Mouse (Mus musculus): Measurements from ENCODE around the gene Rassf4. TPM values are rescaled to one million over a fixed set of nuclear protein-coding genes. Genes with fewer than 3 reads are reported as not detected.

The Rassf4 gene
- total RNA-seq, 2 experiments from 2014 or later = 7.7 TPM

DNA sequence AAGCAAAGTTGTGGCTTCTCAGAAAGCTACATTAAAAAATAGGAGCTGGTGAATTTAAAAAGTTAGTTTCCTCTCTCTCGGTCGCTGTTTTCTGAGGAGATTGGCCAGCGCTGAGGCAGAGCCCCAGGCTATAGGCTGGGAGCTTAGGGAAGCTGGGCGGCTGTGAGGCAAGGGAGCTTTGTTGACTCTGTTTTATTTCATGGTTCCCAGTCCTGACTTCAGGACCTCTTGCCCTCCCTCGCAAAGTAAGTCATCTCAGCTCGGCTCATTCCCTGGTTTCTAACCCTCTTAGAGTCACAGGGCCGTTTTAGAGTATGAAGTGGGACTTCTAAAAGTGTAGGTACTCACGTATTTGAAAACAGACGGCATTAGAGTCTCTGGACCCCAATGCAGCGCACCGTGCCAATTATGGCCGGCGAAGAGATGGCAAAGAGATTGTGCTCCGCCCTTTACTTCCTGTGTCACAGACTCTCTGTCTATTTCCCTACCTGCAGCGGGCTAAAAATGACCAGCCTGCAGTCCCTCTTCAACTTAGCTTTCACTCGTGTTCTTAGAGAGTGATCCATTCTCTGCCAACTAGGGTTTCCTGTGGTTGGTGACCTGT is 633 bp upstream of the Rassf4 start:
- intact Hi-C loops (cut with DNase I) = no loop called here
- DNase-seq = no peak

DNA sequence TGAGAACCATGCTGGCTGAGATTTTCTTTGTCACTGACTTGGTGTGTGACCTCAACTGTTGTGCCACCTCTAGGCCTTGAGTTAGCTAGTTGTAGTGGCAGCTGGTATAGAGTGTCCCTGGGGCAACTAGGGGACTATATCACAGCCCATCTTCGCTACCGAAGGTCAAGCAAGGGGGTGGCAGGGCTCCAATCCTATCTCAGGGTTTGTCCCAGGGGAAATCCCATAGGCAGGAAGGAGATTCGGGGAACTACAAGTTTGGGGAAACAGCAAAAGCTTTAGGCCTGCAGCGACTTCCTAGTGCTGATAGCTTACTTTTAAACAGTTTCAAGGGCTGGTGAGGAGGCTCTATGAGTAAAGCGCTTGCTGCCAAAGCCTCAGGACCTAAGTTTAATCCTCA is 1.4 kb downstream of the Rassf4 start:
- no peak for DNase-seq
- intact Hi-C loops (cut with DNase I) = no loop called here

DNA sequence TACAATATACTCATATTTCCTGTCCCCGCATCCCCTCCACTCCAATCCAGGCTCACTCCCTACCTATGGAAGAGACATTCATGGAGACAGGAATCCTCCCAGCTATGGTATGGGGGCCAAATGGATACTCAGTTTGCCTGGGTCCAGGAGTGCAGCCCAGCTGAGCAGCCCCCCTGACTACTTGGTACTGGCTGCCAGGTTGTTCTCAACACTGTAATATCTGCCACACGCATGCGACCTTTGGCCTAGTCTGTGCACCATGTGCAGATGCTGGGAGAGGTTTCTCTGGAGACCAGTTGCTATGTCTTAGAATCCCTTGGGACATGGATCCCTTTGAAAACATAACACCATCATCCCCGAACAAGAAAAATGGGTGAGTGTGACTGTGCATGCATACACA is 2.0 kb downstream of the Rassf4 start:
- no peak for DNase-seq
- intact Hi-C loops (cut with DNase I) = no loop called here

DNA sequence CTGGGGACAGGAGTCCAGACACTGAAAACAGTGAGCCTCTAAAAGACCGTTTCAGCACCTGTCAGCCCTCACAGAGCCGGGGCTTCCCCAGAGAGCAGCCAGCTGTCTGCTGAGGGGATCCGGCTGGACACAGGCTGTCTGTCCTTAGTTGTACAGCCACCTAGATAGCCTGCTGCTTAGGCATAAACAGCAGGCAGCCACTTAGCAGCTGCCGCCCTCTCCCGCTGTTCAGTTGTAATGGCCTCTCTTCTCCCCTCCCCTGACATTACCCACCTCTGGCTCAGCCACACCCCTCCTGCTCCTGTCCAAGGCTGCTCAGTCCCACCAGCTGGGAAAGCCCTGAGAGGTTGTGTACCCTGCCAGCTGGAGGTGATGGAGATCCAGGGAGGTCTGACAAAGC is 2.7 kb downstream of the Rassf4 start:
- peak; percentile 37 to 59 for DNase-seq
- intact Hi-C loops (cut with DNase I) = no loop called here

DNA sequence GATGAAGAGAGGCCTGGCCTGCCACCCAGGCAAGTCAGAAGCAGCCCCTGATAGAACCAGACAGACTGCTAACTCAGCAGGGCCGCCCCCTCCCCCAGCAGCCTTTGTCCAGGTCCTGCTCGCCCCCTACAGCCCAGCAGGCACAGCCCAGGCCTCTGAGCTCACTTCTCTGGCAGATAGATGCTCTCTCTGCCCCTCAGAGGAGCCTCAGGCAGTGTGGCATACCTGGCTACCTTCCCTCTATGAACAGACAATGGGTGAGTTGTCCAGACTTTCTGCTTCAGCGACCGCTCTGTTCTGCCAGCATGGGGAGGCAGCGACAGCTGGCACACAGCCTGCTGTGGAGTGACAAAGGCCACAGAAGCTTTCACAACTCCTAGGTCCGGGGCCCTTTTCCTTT is 3.6 kb downstream of the Rassf4 start:
- peak in 1 of 2 experiments; percentile 35 for DNase-seq
- intact Hi-C loops (cut with DNase I) = no loop called here

DNA sequence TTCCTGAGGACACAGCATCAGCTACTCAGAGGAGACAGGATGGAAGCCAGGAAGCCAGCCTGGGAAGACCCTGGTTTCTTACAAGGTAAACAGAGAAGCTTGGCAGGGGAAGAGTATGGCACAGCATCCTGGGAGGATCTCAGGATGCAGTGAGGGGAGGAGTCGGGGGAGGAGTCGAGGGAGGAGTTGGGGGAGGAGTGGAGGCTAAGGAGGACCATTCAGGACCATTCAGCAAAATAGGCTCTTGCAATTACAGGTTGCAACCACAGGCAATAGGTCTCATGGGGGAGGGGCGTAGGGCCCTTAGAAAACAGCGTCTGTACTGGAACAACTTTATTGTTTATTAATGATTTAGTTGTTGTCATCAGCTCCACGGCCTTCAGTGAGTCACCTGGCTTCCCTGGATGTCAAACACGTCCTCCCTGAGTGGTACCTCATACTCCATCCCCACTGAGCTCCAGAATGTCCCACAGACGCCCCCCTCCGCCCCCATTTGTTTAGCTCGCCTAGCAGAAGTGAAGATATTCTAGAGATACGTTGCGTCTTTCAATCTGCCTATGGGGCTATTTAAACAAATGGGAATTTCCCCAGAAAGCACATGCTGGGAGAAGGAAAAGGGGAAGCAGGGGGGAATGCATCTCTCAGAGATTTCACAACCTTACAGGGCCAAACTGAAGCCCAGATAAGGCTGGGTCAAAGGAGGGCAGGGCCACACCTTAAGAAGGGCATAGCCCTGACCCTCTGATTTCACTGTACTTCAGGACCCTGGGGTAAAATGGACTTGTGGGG is 4.9 kb downstream of the Rassf4 start:
- DNase-seq = no peak
- intact Hi-C loops (cut with DNase I) = loop anchor here (5.0 kb wide), 1 partner anchor 93 kb away; no protein-coding TSS in a partner anchor

DNA sequence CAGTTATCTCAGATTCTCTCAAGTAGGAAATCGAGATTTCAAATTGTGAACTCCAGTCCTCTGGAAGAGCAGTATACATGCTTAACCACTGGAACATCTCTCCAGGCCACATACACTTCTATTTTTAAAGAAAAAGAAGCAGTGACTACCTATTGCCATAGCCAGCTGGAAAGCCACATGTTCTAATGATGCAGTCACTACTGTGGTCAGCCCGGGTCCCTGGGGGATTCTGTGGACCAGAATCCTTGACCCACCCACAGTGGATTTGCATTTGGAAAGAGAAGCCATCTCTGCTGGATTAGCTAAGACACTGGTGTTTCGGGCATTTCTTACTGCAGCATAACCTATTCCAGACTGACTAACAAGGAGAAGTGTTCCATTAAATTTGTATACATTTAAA is 6.4 kb downstream of the Rassf4 start:
- intact Hi-C loops (cut with DNase I) = loop anchor here (5.0 kb wide), 1 partner anchor 95 kb away; no protein-coding TSS in a partner anchor
- DNase-seq = no peak

DNA sequence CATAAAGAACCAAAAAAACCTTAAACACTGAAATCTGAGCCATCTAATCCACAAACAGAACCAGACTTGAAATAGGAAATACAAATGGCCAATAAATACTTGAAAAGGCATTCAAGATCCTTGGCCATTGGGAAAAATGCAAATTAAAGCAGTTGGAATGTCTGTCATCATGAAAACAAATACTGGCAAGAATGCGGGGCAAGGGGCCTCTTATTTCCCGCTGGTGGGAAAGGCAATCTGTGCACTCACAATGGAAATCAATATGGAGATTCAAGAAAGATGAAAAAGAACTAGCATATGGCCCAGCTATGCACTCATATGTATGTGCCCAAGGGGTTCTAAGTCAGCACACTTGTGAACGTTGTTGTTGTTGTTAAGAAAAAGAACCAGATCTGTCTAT is 6.9 kb downstream of the Rassf4 start:
- DNase-seq = no peak
- intact Hi-C loops (cut with DNase I) = loop anchor here (5.0 kb wide), 1 partner anchor 95 kb away; no protein-coding TSS in a partner anchor

DNA sequence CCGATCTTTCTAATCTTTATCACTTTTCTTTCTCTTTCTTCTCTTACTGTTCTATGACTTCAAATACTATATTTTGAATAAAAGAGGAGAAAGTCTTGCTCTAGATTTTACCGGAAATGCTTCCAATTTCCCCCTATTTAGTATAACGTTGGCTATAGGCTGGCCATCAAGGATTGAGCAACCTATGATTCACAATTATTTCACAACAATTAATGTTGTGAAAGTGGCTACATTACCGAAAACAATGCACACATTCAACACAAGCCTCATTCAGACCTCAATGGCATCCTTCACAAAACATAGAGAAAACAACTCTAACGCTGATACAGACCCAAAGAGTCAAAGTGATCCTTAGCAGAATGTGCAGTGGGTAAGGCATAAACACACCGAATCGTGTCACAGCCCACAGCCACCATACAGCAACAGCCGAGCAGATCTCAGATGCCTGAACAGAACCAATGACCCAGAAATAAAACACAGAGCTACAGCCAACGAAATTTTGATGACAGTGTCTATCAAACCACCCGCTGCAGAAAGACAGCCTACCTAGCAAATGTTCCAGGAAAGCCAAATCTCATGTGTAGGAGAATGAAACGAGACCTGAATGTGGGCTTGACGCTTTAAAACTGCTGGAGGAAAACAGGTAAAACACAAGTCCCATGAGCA is 7.5 kb downstream of the Rassf4 start:
- DNase-seq = no peak
- intact Hi-C loops (cut with DNase I) = loop anchor here (5.0 kb wide), 1 partner anchor 96 kb away; no protein-coding TSS in a partner anchor

DNA sequence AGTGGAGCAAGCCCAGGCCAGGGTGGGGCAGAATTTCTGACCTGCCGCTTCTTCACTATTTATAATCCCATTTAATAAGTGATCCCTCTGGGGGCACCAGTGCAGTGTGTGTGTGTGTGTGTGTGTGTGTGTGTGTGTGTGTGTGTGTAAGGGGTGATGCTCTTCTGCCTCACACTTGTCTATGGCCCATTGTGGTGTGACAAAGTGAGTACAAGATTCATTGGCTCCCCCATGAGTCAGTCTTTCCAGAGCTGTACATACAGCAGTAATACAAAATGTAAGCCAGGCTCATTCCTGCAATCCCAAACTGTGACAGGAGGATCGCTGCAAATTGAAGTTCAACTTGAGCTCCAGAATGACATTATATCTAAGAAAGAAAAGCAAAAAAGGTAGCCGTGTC is 8.9 kb downstream of the Rassf4 start:
- no peak for DNase-seq
- intact Hi-C loops (cut with DNase I) = loop anchor here (5.0 kb wide), 1 partner anchor 97 kb away; no protein-coding TSS in a partner anchor

DNA sequence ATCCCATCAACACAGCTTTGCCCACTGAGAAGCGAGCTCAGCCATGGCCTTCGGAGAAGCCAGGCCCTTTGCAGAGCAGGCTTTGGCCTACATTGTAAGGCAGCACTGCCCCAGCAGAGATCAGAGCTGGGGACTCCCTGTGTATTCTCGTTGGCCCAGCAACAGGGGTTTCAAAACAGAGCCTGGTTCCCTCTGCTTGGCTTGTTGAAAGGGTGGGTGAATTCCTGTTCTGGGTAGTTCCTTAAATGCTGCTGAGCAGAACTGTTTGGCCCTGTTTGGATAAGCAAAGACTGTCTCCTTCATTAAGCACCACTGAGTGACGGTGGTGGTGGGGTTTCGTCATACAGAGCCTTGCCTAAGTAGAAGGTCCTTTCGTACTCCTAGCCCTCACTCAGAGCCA is 9.7 kb downstream of the Rassf4 start:
- intact Hi-C loops (cut with DNase I) = no loop called here
- DNase-seq = no peak

DNA sequence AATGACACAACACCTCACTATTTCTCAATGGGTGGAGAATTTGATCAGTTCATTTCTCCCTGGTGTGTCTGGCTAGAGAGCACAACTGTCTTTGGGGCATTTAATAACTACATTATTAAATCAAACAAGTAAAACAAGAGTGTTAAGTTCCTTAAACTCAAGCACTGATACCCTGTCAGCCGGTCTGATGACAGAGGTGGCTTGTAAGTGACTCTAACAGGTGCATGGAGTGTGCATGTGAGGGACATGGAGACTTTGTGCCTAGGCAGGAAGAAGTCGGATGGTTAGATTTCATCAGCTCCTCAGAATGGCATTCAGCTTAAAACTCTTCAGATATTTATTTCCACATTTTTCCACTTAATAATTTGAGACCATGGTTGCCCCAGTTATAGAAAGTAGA is 10.4 kb downstream of the Rassf4 start:
- no peak for DNase-seq
- intact Hi-C loops (cut with DNase I) = no loop called here

DNA sequence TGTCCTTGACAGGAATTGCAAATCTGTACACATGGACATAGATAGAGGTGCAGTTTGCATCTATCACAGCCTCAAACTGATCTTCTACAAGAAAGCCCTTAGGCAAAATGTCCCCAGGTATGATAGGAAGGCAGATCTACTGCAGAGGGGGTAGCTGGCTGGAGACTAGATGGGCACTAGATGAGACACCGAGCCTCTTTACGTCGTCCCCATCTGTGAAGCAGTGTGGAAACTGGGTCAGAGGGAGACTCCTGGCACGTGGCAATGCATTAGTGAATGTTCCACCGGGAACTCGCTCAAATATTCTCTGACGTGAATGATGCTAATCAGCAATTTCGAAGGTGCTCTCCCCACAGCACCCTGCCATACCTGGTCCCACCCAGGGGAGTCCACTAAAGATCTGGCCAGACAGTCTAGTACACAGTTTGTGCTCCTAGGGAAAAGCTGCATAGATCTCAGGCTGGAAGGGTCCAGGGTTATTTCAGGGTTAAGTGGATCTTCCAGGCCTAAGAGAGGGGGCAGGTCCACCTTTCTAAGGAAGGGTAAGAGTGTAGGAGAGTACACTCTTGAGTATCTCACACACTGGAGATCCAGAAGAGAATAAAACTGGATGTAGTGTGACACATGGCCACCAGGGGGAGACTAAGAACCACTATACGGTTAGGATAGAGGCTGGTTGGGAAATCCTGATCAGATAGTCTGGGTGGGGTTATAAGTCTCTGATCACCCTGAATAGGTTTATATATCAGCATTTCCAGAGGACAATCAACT is 19.9 kb downstream of the Rassf4 start:
- peak; percentile 63 to 77 for DNase-seq
- intact Hi-C loops (cut with DNase I) = loop anchor here (1.0 to 5.0 kb wide), 3 partner anchors 37 to 1173 kb away; no protein-coding TSS in a partner anchor

DNA sequence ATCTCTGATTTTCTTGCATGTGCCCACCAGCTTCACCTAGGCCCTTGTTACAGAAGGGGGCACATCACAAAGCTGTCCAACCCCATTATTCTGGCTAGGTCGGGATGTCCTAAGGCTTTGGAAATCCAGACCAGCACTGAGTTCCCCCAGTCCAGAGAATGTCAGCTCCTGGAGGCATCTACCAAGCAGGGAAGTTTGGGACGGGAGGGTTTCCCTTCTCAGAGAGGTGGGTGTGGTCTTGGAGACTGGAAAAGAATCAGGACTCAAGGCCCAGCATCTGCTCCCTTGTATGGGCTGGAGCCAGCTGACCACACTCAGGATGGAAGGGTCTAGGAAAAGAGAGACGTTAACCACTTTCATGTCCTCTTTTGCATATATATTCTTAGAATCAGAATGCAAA is 20.6 kb downstream of the Rassf4 start:
- DNase-seq = no peak
- intact Hi-C loops (cut with DNase I) = loop anchor here (5.0 kb wide), 2 partner anchors 36 to 1174 kb away; no protein-coding TSS in a partner anchor

DNA sequence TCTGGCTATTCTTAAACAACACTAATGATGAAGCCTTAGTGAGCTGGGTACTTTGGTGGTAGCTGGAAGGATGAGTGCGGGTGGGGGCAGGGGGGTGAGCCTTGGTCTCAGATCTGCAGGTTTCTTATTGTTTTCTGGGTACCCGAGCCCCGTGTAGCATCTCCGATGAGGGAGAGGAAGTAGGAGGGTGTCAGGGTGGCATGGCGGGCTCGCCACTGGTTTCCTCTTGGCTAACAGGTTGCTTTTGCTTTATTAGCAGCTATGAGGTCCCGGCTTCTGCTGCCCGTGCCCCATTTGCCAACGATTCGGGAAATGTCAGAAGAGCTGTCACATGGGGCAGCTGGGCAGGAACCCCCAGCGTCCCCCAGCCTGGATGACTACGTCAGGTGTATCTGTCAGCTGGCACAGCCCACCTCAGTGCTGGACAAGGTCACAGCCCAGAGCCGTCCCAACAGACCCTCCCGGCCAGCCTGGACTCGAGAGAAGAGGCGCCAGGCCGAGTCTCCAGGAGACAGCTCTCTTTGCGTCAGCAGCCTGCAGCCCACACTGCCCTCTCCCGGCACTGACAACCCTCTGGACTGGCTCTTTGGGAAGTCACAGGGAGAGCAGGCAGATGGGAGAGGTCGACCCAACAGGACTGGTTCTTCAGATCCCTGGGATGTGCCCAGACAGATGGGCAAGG is 22.2 kb downstream of the Rassf4 start:
- peak; percentile 72 to 75 for DNase-seq
- intact Hi-C loops (cut with DNase I) = loop anchor here (1.0 to 5.0 kb wide), 3 partner anchors 19 to 1176 kb away; no protein-coding TSS in a partner anchor

DNA sequence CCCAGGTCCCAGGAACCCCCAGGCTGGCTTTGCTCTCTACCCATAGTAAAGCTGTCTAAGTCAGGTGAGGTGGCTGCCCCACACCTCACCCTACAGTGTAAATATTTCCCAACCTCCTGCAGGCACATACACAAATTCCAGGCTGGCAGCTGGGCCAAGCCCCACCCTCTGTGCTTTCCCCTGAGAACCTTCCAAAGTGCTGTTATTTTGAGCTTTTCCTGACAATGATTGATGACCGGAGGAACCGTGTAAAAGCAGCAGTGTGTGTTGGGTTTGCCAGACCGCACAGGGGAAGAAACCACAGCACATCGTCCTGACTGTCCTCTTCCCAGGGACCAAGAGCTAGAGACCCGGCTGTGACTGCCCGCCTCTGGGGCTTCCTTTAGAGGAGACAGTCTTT is 23.3 kb downstream of the Rassf4 start, which contains the start of gene Depp1:
Depp1 (plus strand) TSS at position 204 of the 400 bp plus-strand sequence.
- peak; percentile 66 to 75 for DNase-seq
- intact Hi-C loops (cut with DNase I) = loop anchor here (5.0 kb wide), 2 partner anchors 33 to 1177 kb away; no protein-coding TSS in a partner anchor

DNA sequence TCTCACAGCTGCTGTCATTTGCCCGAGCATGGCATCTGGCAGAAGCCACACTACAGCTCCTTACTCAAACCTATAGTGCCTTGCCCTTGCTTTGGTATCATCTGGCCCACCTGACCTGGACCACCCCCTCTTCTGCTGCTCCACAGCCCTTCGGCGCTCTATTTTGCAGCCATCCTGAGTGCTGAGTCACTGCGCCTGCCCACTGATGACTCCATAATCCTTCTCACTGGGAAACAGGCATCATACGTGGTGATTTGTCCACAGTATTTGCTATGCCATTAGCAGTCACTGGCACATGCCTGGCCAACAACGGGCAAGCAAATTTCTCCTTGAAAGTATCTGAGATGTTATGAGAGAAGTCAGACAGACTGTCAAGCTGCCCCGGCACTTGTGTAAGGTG is 23.9 kb downstream of the Rassf4 start:
- intact Hi-C loops (cut with DNase I) = loop anchor here (5.0 kb wide), 2 partner anchors 33 to 1177 kb away; no protein-coding TSS in a partner anchor
- no peak for DNase-seq

DNA sequence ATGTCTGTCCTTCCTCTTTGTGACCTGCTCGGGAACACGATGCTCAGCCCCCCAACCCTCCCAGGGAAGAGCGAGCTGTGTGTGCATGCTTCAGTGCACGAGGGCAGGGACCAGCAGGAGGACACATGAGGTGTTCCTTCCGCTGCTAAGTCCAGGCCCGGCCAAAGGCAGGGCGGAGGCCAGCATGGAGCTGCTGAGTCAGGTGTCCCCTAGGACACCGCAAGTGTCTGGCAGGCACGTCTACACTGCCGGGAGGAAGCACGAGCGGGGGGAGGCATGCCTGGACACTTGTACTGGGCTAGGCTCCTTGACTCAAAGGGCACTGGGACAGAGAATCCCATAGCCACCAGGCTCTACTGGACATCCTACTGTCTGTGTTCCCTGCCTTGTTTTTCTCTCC is 26.0 kb downstream of the Rassf4 start:
- intact Hi-C loops (cut with DNase I) = no loop called here
- DNase-seq = peak; percentile 59 to 79

DNA sequence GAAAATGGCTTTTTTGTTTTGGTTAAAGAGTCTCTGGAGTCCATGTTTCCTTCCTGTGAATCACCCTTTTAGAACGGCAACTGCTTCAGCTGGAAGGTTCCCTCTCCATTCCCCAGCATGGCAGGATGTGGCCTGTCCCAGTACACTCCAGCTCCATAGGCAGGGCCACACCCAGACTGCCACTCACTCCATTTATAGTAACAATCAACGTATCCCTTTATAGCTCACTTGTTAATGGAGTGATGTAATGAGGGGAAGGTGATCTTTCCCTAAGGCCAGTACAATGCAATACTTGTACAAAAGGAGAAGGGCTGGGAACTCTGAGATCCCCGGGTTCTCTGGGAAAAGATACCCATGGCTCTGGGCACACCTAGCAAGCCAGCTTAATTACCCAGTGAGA is 29.4 kb downstream of the Rassf4 start:
- peak in 1 of 2 experiments; percentile 59 for DNase-seq
- intact Hi-C loops (cut with DNase I) = no loop called here

All from heart, postnatal 14 days (tissue).